Mouse (Mus musculus) G1E (cell line): ENCODE measurements around the gene Ccdc96. TPM values are rescaled to one million over a fixed set of nuclear protein-coding genes. Genes with fewer than 3 reads are reported as not detected.
A peak's percentile ranks its signal among the peaks of the same experiment; 100 is the strongest.

Experiments used
- ATAC-seq: 2 replicates; pipeline ENCODE4 v1.8.0; 2016; ENCODE audit warnings: mild to moderate bottlenecking; ENCODE audit not compliant: insufficient number of reproducible peaks, poor library complexity, low FRiP score, severe bottlenecking; ENCODE audit errors: extremely low read depth
- DNase-seq: peaks from one replicate; pipeline ENCODE4 v3.0.0; 2012; ENCODE audit warnings: low spot score
- H3K27me3 ChIP-seq: 2 replicates; pipeline ENCODE4 v1.6.1; 2012; ENCODE audit warnings: mild to moderate bottlenecking, low read length, inconsistent platforms; ENCODE audit not compliant: insufficient read depth
- H3K36me3 ChIP-seq: replicated peaks from 2 replicates; pipeline ENCODE3; 2012; ENCODE audit warnings: mild to moderate bottlenecking, inconsistent platforms
- H3K4me1 ChIP-seq: 2 replicates; pipeline ENCODE4 v1.6.1; 2012; ENCODE audit warnings: low read depth, low read length, inconsistent platforms, mixed read lengths; ENCODE audit not compliant: insufficient read depth
- H3K4me3 ChIP-seq: 2 replicates; pipeline ENCODE4 v1.5.1; 2012; ENCODE audit warnings: low read depth, mild to moderate bottlenecking, inconsistent platforms, low read length, moderate library complexity, mixed read lengths
- H3K9me3 ChIP-seq: replicated peaks from 2 replicates; pipeline ENCODE4 v1.6.1; 2012; ENCODE audit warnings: inconsistent platforms
- CTCF ChIP-seq: IDR thresholded peaks from 2 replicates; pipeline ENCODE4 v1.5.1; 2012; ENCODE audit warnings: low read depth, low read length, inconsistent platforms, mixed read lengths
- GATA1 ChIP-seq: IDR thresholded peaks from 2 replicates; pipeline ENCODE4 v1.6.1; 2012; ENCODE audit warnings: borderline replicate concordance, low read length, inconsistent platforms, mixed read lengths
- GATA2 ChIP-seq: IDR thresholded peaks from 2 replicates; pipeline ENCODE4 v1.6.1; 2012; ENCODE audit warnings: low read depth, low read length, inconsistent platforms, borderline replicate concordance
- POLR2AphosphoS5 ChIP-seq: IDR thresholded peaks from 2 replicates; pipeline ENCODE4 v1.6.1; 2012; ENCODE audit warnings: low read depth, low read length, inconsistent platforms; ENCODE audit not compliant: insufficient replicate concordance
- TAL1 ChIP-seq: conservative IDR thresholded peaks from 2 replicates; pipeline ENCODE4 v1.6.1; 2012; ENCODE audit warnings: low read depth, low read length, inconsistent platforms, mixed read lengths
- polyA plus RNA-seq: library from polyadenylated mRNA; stranded (reverse); fragments of >175 nt; gene quantifications from 2 replicates; pipeline ENCODE4 v1.2.3, GENCODE M21; 2012
- total RNA-seq, 2 experiments: library from RNA; stranded (forward) in 1 of 2; stranded (reverse) in 1 of 2; fragments of 200-1000 nt in 1 of 2; fragments of >200 nt in 1 of 2; fragmentation: Nextera tagmentation in 1 of 2; gene quantifications; 2 replicates each; pipeline ENCODE4 v1.2.3; 2014 to 2017

Ccdc96 gene
- total and polyA plus RNA-seq, 3 experiments, result 0.25 to 0.60 TPM; not detected in 1

- DNase-seq, result no peak
- no peak for TF ChIP-seq GATA2
- no peak for TF ChIP-seq POLR2AphosphoS5
- no peak for TF ChIP-seq TAL1
- no peak for TF ChIP-seq GATA1
- no peak for TF ChIP-seq CTCF
- H3K9me3 ChIP-seq, result no peaks in the 10 kb centered on the region
- peaks cover 33% of the 10 kb centered on the region for H3K27me3 ChIP-seq
- H3K4me1 ChIP-seq, result no peaks in the 10 kb centered on the region
- no peaks in the 10 kb centered on the region for H3K36me3 ChIP-seq
- H3K4me3 ChIP-seq, result no peak overlapping the region
- ATAC-seq, result no peak
These were observed 34.6 kb upstream of the Ccdc96 start for GRCm38 (mm10) chr5:36449710-36450358.

DNA sequence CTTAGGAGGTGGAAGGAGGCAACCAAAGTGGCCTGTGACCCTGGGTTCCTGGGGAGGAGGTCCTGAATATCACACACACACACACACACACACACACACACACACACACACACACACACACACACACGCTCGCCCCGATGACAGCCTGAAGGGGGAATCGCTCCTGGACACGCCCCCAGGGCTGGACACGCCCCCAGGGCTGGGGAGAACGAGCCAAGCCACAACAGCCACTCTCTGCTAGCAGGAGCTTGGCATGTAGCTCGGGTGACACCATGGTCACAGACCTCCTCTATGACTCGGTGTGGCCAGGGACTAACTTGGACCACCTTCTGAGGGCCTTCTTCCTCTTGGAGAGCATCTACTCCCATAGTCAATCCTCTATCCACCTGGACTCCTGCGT, 33.3 kb upstream of the Ccdc96 start:
- ATAC-seq (no peak), DNase-seq (no peak)
- TF ChIP-seq TAL1 (no peak), POLR2AphosphoS5 (no peak), GATA2 (no peak), CTCF (no peak), GATA1 (no peak)
- Histone ChIP-seq H3K4me1 (no peaks in the 10 kb centered on the region), H3K27me3 (peaks cover 29% of the 10 kb centered on the region), H3K4me3 (no peak overlapping the region), H3K36me3 (no peaks in the 10 kb centered on the region), H3K9me3 (no peaks in the 10 kb centered on the region)

GRCm38 (mm10) chr5:36451872-36452389, 32.5 kb upstream of the Ccdc96 start:
- no peak for DNase-seq
- no peak for ATAC-seq
- no peak overlapping the region for H3K4me3 ChIP-seq
- no peaks in the 10 kb centered on the region for H3K36me3 ChIP-seq
- TF ChIP-seq GATA1, result no peak
- TF ChIP-seq GATA2, result no peak
- no peak for TF ChIP-seq POLR2AphosphoS5
- TF ChIP-seq TAL1, result no peak
- no peak for TF ChIP-seq CTCF
- peaks cover 33% of the 10 kb centered on the region for H3K27me3 ChIP-seq
- H3K9me3 ChIP-seq, result no peaks in the 10 kb centered on the region
- H3K4me1 ChIP-seq, result no peaks in the 10 kb centered on the region

DNA sequence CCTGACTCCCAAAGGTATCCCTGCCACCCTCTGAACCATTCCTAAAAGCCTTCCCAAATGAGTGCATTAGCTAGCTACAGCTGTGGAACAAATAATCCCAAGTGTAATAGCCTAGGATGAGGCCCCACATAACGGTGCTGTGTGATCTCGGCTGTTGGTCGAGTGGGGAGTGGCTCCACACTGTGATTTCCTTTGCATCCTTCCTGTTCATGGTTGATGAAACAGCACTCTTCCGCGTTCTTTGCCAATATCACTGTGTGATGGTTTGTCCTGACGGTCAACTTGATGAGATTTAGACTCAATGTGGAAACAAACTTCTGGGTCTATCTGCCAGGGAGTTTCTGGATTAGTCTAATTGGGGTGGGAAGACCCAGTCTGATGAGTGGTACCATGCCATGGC, 31.6 kb upstream of the Ccdc96 start:
- DNase-seq (no peak), ATAC-seq (no peak)
- Histone ChIP-seq H3K36me3 (no peaks in the 10 kb centered on the region), H3K27me3 (peaks cover 35% of the 10 kb centered on the region), H3K4me1 (no peaks in the 10 kb centered on the region), H3K9me3 (no peaks in the 10 kb centered on the region), H3K4me3 (no peak overlapping the region)
- no peak for TF ChIP-seq CTCF
- TF ChIP-seq TAL1, result no peak
- no peak for TF ChIP-seq GATA1

DNA sequence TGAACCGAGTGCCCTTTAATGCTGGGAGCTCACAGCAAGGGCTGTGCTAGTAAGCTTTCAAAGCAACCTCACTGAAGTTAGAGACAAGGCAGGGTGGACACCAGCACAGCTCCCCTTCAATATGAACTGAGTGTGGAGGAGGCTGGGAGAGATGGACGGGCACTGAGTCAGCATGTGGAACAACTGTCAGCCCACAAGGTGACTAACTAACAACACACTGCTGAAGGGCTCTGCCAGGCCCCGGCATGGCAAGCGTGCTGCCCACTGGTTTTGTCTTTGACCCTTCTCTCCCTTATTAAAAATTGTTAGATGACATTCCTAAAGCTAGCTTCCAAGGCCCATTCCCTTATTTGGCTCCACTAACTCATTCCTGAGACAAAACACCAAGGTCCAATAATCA, 26.7 kb upstream of the Ccdc96 start:
- Histone ChIP-seq H3K27me3 (peaks cover 21% of the 10 kb centered on the region), H3K4me1 (peaks cover 10% of the 10 kb centered on the region), H3K4me3 (no peak overlapping the region), H3K9me3 (no peaks in the 10 kb centered on the region), H3K36me3 (no peaks in the 10 kb centered on the region)
- ATAC-seq, result no peak
- no peak for TF ChIP-seq GATA2
- TF ChIP-seq TAL1, result no peak
- TF ChIP-seq CTCF, result no peak
- no peak for TF ChIP-seq GATA1
- TF ChIP-seq POLR2AphosphoS5, result no peak
- no peak for DNase-seq

DNA sequence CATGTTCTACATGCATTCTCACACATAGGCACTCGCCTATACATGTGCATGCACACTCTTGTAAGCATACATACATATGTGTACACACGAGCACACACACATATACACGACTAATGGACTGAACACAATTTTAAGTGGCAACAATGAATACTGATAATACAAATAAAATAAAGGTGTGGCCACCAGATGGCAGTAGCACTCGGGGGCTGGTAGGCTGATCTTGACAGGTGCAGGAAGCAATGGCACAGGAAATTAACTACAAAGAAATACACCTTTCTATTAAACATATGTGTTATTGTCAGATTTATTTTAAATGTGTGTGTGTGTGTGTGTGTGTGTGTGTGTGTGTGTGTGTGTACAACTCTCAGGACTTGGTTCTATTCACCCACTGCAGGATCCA, 25.5 kb upstream of the Ccdc96 start:
- Histone ChIP-seq H3K36me3 (no peaks in the 10 kb centered on the region), H3K9me3 (no peaks in the 10 kb centered on the region), H3K4me1 (peaks cover 18% of the 10 kb centered on the region), H3K4me3 (no peak overlapping the region), H3K27me3 (peaks cover 21% of the 10 kb centered on the region)
- DNase-seq, result peak; percentile 46
- TF ChIP-seq GATA2 (no peak), CTCF (peak; percentile 33), TAL1 (no peak), POLR2AphosphoS5 (no peak), GATA1 (no peak)
- no peak for ATAC-seq
